Mouse (Mus musculus) megakaryocyte, embryonic 14.5 days (primary cell): ENCODE measurements around the gene Adam22.

Experiments used
- FLI1 ChIP-seq: IDR thresholded peaks from 2 replicates; pipeline ENCODE4 v1.6.1; 2012; ENCODE audit warnings: low read length, inconsistent platforms, mixed read lengths
- GATA1 ChIP-seq: IDR thresholded peaks from 3 replicates; pipeline ENCODE4 v1.6.1; 2012; ENCODE audit warnings: mixed read lengths, low read length, inconsistent platforms, borderline replicate concordance

- TF ChIP-seq GATA1 (no peak), FLI1 (no peak)
These were observed 279.8 kb downstream of the Adam22 start for GRCm38 (mm10) chr5:8088147-8088546.
